ENCODE assay signal across 11 mouse cellular contexts in the genomic region with DNA sequence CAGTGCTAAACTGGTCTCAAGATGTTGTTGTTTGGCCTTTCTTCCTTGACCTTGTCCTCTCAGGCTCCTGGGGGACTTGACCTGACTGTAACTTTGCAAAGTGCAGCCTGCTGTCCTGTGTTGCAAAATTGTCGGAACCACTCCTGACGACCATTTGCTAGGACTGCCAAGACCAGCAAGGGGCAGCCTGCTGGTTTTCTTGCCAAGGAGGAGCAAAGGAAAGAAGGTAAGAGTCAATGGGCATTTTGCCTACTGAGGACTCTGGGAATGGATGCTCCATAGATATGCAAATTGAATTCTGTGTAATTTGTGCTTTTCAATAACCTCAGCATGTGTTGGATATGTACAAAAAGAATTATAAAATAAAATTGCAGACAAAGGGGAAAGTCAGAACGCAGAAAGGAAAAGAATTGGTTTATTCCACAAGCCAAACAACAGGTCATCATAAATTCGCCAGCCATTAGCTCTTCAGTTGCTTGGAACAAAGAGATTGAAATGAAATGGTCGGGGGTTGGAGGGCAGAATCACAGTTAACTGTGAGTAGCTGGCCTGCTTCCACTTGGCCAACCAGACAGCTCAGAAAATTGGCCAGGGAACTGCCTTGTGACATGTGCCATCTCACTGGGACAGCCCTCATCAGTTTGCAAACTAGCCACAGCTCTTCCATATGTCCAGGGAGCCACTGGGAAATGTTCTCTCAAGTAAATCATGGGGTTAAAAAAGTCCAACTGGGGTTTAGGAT.
DNase-seq lines count a peak whose midpoint lies in the region; ATAC-seq and TF ChIP-seq lines count a peak whose summit lies in the region.
"Had no signal": no experiment of that assay in that cellular context is flagged by ENCODE, and none has a peak within 500 bp of the region (broad histone marks: within the 10 kb centered on the region; RNA-seq: fewer than 3 reads in every experiment).

No protein-coding gene starts in this region.

- H3K4me2 ChIP-seq in liver, postnatal 0 days (ENCODE audit: low read depth, low read length): no peak overlapping the region
- no peak overlapping the region for H3K4me2 ChIP-seq in liver, embryonic 12.5 days
- H3K4me2 ChIP-seq: heart, embryonic 13.5 days; liver, embryonic 13.5 days had no signal

- H3K4me1 ChIP-seq in liver, postnatal 0 days (ENCODE audit: insufficient read depth): no peaks in the 10 kb centered on the region
- no peaks in the 10 kb centered on the region for H3K4me1 ChIP-seq in liver, embryonic 12.5 days
- H3K4me1 ChIP-seq: liver, embryonic 13.5 days; megakaryocyte, embryonic 14.5 days had no signal

- TF ChIP-seq EP300 in liver, postnatal 0 days (IDR thresholded peaks at IDR 0.05; ENCODE audit: low read depth): no peak

- no peak overlapping the region for H3K9ac ChIP-seq in liver, postnatal 0 days (replicated peaks)
- no peak overlapping the region for H3K9ac ChIP-seq in liver, embryonic 12.5 days
- H3K9ac ChIP-seq: heart, embryonic 13.5 days; liver, embryonic 13.5 days had no signal

- 60% methylated on average over 5 of the region's 5 CpGs for WGBS in liver, postnatal 0 days (ENCODE audit: insufficient replicate concordance)
- 50% methylated on average over 5 of the region's 5 CpGs for WGBS in liver, embryonic 12.5 days (ENCODE audit: insufficient replicate concordance)

- no peak overlapping the region for H3K27ac ChIP-seq in liver, postnatal 0 days (ENCODE audit: low read depth)
- H3K27ac ChIP-seq in liver, embryonic 12.5 days: no peak overlapping the region
- H3K27ac ChIP-seq: heart, embryonic 13.5 days; liver, embryonic 13.5 days had no signal

- no peak overlapping the region for H3K4me3 ChIP-seq in liver, postnatal 0 days (ENCODE audit: low read depth, low read length)
- no peak overlapping the region for H3K4me3 ChIP-seq in liver, embryonic 12.5 days
- H3K4me3 ChIP-seq: heart, embryonic 13.5 days; liver, embryonic 13.5 days; megakaryocyte, embryonic 14.5 days had no signal

- H3K27me3 ChIP-seq in liver, postnatal 0 days (ENCODE audit: insufficient read depth, low read length): no peaks in the 10 kb centered on the region
- no peaks in the 10 kb centered on the region for H3K27me3 ChIP-seq in liver, embryonic 12.5 days (replicated peaks)
- H3K27me3 ChIP-seq: heart, embryonic 13.5 days; liver, embryonic 13.5 days; megakaryocyte, embryonic 14.5 days had no signal

- ATAC-seq in liver, postnatal 0 days: no peak
- no peak for ATAC-seq in liver, embryonic 12.5 days

- no peak for TF ChIP-seq CTCF in liver, postnatal 0 days (IDR thresholded peaks at IDR 0.05; ENCODE audit: low read depth)

- H3K9me3 ChIP-seq in liver, postnatal 0 days (ENCODE audit: low read length): no peaks in the 10 kb centered on the region
- no peaks in the 10 kb centered on the region for H3K9me3 ChIP-seq in liver, embryonic 12.5 days (replicated peaks)
- H3K9me3 ChIP-seq: liver, embryonic 13.5 days; megakaryocyte, embryonic 14.5 days had no signal

- DNase-seq in adrenal gland, adult 2 months: peak; percentile 16
- no peak for DNase-seq in adrenal gland, adult 18-20 months (ENCODE audit: low spot score in 2 of 2)
- peak; percentile 21 to 47 for DNase-seq in layer of hippocampus, postnatal 10 days (ENCODE audit: low spot score in 2 of 2)
- no peak for DNase-seq in layer of hippocampus, postnatal 36 days
- DNase-seq in adrenal gland, postnatal 10 days: peak; percentile 56
- DNase-seq in cerebellum, postnatal 10 days: peak; percentile 95 to 97
- no peak for DNase-seq in liver, postnatal 0 days
- DNase-seq: liver, embryonic 13.5 days had no signal

- no peaks in the 10 kb centered on the region for H3K36me3 ChIP-seq in liver, postnatal 0 days (replicated peaks; ENCODE audit: insufficient read depth, low read length)
- no peaks in the 10 kb centered on the region for H3K36me3 ChIP-seq in liver, embryonic 12.5 days
- H3K36me3 ChIP-seq: heart, embryonic 13.5 days; liver, embryonic 13.5 days had no signal

Comparison
In these comparisons a context has a peak if more than half of its experiments do, and no peak if none do; other contexts are left out.
1. DNase-seq: peak in adrenal gland, adult 2 months (single experiment), layer of hippocampus, postnatal 10 days (2 of 2), adrenal gland, postnatal 10 days (single experiment) and cerebellum, postnatal 10 days (2 of 2); none in adrenal gland, adult 18-20 months (0 of 2), layer of hippocampus, postnatal 36 days (0 of 2) and liver, postnatal 0 days (single experiment).